Mouse (Mus musculus) thymus, postnatal 0 days (tissue): ENCODE data around the gene Nup210l. TPM values are rescaled to one million over a fixed set of nuclear protein-coding genes. Genes with fewer than 3 reads are reported as not detected.
"Not testable (repeated sequence)": the region's sequence is repeated elsewhere in the genome, so short reads cannot be mapped to it uniquely, and the experiment has no call there.

Experiments used
- DNase-seq: peaks from one replicate; pipeline ENCODE4 v3.0.0-alpha.2; 2015; ENCODE audit warnings: low spot score
- polyA plus RNA-seq: library from polyadenylated mRNA; unstranded; fragments of >200 nt; fragmentation: Nextera tagmentation; extraction: Ambion mirVana; gene quantifications from 2 replicates; pipeline ENCODE4 v1.2.1, GENCODE M21; 2015

Nup210l gene
- polyA plus RNA-seq, 1 experiment from 2014 or later, result 0.27 TPM

DNA sequence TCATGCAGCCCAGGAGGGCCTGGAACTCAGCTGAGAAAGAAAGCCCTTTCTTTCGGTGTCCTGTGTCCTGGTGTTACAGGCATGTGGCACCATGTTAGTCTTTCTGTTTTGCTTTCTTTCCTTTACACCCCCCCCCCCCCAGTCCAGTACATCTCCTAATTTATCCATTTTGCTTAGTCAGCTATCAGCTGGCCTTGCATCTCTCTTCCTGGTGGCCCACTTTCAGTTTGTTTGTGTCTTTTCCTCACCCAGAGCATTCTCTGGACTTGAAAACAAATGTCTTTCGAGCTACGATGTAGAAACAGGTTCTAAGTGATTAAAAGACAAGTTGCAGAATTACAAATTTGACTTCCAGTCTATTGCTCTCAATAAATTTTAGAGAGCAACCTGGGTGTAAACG lies 118.5 kb downstream of the Nup210l start:
- no peak for DNase-seq

DNA sequence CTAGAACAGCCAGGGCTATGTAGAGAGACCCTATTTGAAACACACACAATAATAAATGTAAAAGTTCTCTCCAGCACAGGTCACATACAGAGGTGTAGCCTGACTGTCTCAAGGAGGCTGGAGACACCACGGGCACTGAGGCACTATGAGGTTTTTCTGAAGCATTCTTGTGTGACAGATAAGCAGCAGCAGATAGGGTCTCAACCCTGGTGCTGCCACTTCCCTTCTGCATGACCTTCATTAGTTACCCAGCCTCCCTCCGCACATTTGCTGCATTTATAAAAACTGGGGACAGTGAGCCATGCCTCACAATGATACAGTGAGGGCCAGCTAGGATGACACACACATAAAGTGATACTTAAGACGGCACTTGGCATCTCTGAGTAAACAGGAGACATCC lies 119.0 kb downstream of the Nup210l start:
- DNase-seq, result no peak

DNA sequence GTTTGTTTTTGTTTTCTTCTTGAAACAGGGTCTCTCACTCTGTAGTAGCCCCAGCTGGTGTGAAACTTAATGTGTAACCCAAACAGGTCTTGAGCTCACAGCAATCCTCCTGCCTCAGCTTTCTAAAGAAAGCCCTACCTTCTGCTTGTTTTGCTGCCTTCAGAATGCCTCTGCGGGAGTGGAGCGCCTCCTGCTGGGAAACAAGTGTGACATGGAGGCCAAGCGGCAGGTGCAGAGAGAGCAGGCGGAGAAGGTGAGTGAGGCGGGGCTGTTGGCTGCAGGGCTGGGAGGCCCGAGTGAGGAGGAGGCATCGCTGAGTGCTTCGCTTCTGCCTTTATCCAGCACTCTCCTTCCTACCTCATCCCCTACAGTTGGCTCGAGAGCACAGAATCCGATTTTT lies 120.4 kb downstream of the Nup210l start:
- no peak for DNase-seq

DNA sequence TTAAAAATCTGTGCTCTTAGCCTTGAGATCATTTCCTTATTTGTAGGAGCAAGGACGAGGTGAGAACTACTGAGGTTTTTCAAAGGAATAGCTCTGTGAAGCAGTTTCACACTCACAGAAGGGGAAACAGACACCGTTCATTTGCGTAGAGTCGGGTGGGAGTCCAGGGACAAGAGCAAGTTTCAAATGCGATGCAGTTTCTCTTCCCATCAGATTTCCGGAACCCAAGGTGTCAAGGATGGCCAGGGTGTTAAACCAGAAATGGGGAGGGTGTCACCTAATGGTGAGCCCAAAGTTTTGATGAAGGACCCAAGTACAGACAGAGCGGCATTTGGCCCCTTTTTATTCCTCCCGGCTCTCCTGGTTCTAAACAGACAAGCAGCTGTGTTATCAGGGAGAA lies 127.1 kb downstream of the Nup210l start:
- DNase-seq, result no peak

DNA sequence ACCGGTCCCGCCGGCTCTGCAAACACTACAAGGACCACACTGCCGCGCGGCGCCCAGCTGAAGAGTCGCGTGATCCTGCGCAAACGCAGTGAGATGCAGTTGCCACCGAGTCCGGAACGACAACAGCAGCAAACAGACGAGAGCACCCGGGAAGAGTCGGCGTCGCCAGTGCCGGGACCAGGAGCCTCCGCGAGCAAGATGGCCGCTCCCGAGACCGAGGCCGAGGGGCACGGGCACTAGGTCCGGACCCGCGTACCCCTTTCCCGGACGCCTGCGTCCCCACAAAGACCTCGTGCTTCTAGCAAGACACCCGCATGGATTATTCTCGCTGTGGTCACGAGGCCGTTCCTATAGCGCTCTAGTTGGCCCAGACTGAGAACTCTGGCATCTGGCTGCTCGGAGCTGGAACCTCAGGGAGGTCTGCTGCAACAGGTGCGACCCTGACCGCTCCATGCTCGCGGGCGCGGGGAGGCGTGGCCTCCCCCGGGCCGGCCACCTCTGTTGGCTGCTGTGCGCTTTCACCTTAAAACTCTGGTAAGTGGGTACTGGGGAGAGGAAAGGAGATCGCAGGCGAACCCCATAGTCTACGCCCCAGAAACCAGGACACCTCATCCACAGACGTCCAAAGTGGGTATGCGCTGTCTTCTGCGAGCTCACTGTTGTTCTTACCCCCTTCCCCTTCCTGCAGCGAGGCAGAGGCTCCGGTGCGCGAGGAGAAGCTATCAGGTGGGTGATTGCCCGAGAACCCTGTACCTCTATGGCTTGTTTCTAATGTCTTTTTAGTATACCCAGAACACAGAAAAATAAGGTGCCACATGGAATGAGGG lies 127.8 kb downstream of the Nup210l start, which contains the start of gene Jtb:
Gene Jtb, plus strand, starts transcription at position 91 of the 827 bp plus-strand sequence.
- peak; percentile 94 for DNase-seq

DNA sequence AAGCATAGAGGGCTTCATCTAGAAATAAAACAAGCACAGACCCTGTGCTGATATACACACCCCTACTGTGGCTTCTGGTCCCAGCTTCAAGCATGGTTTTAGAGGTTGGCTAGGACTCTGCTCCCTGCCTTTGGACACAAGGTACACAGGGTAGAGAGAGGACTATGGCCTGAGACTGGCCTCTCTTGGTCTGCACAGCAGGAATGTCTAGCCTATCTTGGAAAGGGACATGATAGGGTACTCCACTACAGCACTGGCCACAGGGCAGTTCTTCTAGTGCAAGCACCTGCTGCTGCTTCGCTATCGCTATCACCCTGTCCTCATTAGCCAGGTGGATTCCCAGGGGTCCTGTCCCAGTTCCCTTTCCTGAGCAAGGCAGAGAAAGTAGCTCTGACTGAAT lies 137.3 kb downstream of the Nup210l start:
- DNase-seq, result no peak

DNA sequence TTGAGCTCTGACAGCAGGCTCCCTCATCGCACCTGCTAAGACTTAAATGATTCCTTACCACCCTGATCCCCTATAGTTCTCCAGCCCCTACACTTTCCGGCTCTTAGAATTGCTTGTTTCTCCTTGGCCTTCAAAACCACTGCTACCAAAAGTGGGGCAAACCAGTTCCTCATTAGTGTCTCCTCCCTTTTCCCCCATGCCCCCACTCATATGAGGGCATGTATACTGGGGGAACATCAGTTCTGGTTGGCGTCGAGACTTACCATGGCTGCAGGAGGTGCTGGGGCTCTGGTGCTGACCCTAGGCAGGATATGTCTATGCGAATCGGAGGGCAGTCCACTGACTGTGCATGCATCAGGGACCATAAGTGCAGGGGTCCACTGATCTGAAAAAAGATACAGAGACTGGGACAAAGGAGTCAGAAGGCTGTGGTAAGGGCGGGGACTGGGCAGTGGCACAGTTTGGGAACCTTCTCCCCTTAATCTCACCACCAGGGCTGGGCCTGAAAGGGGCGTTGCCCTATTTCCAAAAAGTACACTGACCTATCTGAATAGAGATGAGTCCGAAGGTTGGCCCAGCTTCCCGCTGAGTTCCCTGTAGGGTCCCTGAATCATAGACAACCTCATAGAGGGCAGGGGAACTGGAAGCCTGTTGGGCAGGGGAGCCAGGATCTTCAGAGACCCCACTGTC lies 137.9 kb downstream of the Nup210l start:
- DNase-seq, result no peak

DNA sequence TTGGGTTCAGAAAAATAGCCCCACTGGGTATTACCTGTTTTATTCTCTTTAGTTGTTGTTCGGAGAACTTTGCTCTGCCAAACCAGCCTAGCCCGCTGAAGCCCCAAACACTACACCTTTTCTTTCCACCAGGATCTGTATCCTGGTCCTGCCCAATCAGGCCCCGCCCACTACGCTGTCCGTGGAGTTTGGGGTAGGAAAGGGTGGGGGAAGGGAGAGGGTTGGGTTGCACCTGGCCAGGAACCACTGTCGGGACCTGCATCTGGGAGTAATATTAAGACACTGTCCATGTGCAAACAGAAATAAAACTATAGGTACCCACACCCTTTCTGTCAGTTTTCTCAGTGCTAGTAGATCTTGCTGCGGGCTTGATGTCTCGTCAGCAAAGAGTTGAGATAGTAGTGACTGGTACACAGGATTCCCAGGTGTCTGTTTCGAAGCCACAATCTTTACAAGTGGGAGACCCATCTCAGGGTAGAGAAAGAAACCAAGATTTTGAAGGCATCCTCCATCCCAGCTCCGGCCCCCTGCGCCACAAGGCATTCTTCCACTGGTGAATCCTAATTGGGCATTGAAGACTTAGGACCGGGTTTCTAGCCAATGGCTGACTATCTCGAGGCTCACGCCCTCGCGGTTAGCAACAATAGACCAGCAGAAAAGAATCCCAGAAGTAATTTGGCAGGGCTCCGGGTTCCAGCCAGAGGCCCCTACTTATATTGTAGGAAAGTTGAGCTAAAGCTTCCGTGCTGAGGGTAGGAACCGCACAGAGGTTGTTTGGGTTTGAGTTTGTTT lies 139.2 kb downstream of the Nup210l start, which contains the start of gene Creb3l4:
Gene Creb3l4, minus strand, starts transcription at position 529 of the 792 bp plus-strand sequence.
- no peak for DNase-seq

DNA sequence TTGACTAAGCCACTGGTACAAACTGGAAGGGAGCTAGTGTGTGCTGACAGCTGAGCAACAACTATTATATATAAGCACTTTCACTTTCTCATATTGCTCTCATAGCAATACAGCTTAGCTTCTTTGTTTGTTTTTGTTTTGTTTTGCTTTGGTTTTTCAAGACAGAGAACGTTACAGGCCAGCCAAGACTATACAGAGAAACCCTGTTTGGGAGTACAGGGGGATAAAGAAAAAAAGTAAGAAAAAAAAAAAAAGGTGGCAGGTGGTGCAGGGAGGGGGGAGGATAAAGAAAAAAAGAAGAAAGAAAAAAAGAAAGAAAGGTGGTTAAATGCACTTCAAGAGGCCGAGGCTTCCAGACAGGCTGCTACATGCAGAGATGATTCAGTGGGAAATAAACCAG lies 141.5 kb downstream of the Nup210l start:
- DNase-seq, result no peak

DNA sequence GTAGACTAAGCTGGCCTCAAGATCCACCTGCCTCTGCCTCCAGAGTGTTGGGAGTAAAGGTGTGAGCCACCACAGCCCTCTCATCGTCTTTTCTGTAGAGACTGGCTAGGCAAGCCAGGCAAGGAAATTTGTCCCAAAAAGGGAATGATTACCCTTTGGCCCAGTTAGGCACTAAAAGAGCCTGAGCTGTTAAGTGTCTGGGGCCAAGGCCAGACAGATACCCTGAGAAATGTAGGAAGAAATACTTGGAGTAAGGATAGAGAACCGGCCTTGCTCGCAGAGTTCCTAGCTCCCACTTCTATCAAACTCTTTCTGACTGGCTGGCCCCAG lies 143.7 kb downstream of the Nup210l start:
- no peak for DNase-seq

DNA sequence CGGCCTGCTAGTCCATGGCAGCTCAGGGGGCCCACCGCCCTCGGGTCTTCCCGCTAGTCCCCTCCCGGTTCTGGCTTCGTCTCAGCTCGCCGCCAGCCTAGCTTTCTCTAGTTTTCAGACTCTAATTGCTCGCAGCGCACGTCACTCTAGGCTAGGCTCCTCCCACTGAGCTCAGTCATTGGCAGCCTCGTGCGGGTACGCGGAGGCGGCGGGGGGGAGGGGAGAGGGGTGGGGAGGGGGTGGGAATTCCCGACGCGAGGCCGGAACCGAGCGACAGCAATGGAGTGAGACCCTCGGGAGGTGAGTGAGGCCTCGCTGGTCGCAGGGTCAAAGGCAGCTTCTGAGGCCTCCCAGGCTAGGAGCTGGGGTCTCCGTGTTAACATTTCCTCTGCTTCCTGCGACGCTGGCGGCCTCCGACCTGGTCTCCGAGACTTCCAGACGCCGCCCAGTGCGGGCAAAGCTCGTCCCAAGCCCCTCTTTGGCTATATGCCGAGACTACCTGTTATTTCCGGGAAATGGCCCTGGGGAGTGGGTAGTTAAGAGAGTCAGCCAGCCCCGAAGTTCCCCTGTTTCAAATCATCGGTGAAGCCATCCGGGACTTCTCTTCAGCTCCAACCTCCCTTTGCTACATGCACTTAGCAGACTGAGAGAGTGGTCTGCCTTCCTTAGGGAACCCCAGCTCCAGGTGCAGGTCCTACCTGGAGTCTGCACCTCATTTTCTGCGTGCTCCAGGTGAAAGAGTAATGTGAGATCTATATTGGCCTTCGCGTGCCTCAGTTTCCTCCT lies 144.2 kb downstream of the Nup210l start, which contains the start of gene Slc39a1:
Gene Slc39a1, plus strand, starts transcription at position 213 of the 786 bp plus-strand sequence.
- peak; percentile 92 for DNase-seq

DNA sequence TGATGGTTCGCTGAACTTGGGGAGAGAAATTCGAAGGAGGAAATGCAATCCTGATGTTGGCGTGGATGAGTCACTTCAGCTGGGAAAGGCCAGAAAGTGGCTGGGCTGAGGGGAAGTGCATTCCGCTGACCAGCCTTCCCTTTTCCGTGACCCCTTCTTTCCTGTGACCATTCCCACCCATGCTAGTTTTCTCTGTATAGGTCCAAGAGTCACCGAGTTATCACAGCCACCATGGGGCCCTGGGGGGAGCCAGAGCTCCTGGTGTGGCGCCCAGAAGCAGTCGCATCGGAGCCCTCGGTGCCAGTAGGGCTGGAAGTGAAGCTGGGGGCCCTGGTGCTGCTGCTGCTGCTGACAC lies 144.8 kb downstream of the Nup210l start:
- DNase-seq, result peak; percentile 16

DNA sequence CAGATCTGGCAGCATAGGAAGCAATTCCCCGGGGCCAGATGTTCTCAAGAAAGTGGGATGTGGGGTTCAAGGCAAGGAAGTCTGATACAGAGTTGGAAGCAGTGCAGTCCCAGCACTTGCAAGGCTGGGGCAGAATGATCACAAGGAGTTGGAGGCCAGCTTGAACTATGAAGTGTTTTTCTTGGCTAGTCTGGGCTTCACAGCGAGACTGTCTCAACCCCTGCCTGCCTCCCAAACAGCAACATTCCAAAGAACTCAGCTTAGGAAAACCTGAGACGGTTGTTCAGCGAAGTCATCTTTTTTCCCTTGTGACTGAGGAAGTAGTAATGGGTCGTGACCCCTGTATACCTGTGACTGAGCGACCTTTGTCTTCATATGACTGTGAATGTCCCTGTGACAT lies 146.9 kb downstream of the Nup210l start:
- DNase-seq, result no peak

DNA sequence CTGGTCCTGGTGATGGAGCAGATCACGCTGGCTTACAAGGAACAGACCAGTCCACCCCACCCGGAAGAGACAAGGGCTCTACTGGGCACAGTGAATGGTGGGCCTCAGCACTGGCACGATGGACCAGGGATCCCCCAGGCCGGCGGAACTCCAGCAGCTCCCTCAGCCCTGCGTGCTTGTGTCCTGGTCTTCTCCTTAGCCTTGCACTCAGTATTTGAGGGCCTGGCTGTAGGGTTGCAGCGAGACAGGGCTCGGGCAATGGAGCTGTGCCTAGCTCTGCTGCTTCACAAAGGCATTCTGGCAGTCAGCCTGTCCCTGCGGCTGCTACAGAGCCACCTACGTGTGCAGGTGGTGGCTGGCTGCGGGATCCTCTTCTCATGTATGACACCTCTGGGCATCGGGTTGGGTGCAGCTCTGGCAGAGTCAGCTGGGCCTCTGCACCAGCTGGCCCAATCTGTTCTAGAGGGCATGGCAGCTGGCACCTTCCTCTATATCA lies 147.8 kb downstream of the Nup210l start:
- DNase-seq, result not testable (repeated sequence)

DNA sequence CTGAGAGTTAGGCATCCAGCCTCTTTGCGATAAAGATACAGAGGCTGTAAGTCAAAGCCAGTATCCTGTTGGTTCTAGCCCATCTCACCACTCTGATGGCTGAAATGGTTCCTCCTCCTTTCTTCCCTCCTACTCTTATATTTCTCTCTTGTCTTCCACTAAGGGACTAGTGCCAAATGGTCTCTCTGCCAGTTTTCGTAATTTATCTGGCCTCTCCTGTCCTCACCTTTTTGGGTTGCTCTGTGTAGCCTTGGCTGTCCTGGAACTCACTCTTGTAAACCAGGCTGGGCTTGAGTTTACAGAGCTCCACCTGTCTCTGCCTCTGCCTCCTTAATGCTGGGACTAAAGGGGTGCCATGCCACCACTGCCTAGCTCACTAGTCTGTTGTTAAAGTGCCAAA lies 148.7 kb downstream of the Nup210l start:
- DNase-seq, result not testable (repeated sequence)

DNA sequence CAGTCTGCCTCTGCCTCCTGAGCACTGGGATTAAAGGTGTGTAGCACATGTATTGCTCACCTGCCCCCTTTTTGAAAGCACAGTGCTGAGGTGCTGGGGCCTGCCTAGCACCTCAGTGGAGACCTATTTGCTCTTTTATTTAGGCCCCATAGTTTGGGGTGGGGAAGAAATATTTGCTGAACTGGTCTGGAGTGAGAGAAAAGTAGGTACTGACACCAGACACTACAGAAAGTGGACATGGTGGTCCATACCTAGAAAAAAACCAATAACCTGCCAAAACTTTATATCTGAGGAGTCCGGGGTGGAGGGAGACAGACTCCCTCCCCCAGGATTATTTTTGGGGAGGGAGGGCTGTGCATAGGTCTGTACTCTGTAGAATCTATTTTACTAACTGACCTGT lies 149.2 kb downstream of the Nup210l start:
- DNase-seq, result not testable (repeated sequence)

DNA sequence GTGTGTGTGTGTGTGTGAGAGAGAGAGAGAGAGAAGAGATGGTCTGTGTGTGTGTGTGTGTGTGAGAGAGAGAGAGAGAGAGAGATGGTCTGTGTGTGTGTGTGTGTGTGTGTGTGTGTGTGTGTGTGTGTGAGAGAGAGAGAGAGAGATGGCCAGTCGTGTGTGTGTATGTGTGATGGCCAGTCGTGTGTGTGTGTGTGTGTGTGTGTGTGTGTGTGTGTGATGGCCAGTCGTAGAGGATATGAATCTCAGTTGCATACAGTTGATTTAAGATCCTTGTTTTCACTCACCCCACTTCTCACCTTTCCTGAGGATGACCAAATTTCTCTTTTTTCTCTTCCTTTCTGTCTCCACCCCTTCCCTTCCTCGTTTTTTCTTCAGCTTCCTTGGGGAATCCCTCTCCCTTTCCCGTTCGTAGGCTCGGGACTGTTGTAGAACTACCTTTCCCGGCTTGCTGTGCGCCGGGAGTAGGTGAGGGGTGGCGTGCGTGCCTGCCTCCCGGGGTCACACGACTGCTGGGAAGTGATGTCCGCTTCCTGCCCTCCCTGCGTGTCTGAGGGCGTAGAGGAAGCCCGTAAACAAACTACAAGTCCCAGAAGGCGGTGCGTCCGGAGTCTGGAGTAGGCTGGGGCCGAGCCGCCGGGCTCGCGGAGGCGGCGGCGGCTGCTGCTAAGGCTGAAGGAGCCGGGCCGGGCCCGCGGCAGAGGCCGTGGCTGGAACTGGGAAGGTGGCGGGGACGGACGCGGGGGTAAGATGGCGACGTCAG lies 149.9 kb downstream of the Nup210l start, which contains the start of gene Crtc2:
Gene Crtc2, plus strand, starts transcription at position 511 of the 766 bp plus-strand sequence.
- DNase-seq, result peak; percentile 92

DNA sequence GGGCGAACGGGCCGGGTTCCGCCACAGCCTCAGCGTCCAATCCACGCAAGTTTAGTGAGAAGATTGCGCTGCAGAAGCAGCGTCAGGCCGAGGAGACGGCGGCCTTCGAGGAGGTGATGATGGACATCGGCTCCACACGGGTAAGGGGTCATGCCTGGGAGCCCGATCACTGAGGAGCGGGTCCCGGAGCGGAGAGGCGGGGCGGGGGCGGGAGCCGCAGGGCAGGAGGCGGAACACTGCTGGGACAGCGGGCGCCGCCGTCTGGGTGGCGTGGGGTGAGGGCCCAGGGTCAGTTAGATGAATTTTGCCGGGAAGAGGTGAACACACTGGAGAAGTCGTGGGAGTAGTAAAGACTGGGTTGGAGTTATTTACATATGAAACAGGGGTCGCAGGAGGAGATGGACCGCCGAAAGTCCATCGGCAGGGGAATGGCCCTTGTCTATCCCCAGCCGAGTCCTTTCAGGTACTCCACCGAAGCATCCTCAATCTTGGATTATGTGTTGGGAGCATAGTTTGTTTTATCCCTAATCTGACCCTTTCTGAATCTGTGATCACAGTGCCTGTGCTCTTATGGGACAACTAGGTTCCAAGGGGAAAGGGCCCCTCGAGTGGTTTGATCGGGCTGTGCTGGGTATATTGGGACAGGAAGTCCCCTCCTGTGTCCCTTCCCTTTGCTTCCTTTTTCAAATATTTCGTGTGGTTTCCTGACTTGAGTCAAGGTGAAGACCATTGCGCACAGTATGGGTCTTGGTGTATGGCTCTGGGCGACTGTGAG lies 150.7 kb downstream of the Nup210l start:
- peak; percentile 40 for DNase-seq

DNA sequence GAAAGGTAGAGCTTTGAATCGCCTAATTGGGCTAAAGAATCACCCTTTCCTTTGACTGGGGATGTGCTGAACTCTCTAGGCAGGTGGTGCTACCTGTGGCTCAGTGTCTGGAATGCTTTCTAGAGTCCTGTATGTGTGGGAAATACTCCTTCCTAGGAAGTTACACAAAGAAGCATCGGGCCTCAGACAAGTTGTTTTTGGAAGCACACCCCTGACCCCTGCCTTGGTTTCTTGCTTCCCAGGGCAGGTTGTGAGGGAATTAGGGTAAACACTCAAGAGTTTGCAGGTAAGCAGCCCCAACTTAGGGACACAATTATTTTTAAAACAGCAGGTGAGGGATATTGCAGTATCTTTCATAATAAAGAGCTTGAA lies 151.2 kb downstream of the Nup210l start:
- no peak for DNase-seq
